Mouse (Mus musculus) right cerebral cortex, postnatal 25 days (tissue): ENCODE data around the gene E130208F15Rik.
A peak's percentile ranks its signal among the peaks of the same experiment; 100 is the strongest.

Experiments
- DNase-seq: peaks from one replicate; pipeline ENCODE4 v3.0.0; 2022

Gene E130208F15Rik

DNA sequence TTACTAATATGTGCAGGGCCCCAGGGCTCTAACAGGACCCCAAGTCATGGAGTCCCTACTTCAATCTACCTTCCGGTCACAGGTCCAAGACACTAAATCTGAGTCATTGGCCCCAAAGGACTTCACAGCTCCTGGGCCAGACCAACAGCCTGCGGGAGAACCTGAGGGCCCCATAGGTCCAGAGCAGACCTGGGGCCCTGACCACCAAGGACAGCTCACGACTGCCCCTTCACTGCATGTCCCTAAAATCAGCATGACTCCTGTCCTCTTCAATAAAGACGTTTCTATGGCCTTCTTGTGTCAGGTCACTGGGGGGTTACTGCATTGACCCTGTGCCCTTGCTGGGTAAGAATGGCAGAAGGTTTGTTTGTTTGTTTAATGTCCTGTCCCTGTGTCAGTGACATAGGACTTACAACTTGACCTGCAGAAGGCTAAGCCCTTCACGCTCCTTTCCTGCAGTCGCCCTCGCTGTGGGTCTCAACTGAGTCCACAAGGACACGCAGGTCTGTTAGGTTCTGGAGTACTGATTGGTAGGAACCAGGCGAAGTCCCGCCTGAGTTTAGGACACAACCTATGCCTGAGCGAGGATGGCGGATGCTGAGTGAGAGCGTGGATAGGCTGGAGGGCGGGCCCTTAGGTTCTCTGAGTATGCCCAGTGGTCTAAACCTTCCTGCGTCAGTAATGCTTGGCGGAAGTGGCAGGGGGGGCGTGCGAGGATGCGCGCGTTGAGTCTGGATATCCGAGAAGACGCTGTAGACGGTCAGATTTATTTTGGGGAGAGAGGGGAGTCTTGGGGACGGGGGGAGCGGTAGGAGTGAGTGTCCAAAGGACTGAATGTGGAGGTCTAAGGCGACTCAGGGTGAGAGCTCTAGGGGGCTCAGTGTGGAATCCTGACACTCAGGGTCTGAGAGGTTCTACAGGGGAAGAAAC is 13.2 kb upstream of the E130208F15Rik start, which contains the start of gene Alkbh6:
Alkbh6 (plus strand) TSS at position 642 of the 930 bp plus-strand sequence.
- DNase-seq = peak; percentile 94

GRCm38 (mm10) chr7:30309395-30310129 is 12.0 kb upstream of the E130208F15Rik start:
- no peak for DNase-seq

GRCm38 (mm10) chr7:30310136-30310535 is 11.4 kb upstream of the E130208F15Rik start:
- DNase-seq = no peak

DNA sequence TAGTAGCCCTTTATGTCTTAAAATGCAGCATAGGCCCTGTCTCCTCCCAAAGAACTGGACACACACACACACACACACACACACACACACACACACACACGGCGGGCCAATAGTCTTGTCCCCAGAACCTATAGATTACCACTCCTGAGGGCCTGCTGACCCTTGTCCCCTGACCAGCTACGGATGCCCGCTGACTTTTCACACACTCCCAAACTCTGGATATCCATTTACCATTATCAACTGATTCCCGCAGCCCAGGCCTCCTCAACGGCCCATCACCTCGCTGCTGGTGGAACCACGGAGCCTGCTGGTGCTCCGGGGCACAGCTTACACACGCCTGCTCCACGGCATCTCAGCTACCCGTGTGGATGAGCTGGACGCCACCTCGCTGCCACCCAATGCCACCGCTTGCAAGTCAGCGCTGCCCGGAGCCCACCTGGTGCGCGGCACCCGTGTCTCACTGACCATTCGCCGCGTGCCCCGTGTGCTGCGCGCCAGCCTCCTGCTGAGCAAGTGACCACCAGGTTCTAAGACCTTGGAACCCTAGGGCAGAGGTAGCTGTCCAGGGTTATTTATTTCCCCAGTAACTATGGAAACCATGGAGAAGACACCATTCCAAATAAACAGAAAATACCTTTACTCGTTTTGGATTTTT is 7.7 kb upstream of the E130208F15Rik start:
- no peak for DNase-seq

DNA sequence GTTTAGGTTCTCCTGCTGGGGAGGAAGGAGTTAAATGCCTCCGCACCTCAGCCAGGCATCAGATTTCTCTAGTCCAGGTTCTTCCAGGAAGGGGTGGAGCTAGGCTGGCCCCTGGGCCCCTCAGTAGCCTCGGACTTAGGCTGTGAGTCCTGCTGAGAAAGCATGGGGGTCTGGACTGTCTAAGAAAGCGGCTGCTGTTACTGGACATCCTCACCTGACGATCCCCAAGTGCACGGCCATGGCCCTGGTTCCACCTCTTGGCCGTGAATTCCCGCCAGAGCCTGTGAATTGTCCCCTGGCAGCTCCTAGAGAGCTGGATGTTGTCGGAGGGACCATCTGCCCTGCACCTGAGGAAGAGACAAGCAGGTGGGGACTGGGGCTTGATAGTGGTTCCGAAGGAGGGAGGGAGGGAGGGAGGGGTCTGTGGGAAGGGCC is 6.8 kb upstream of the E130208F15Rik start, which contains the start of gene Syne4:
Syne4 (plus strand) TSS at position 87 of the 435 bp plus-strand sequence.
- DNase-seq = no peak

- DNase-seq = no peak
Observed at GRCm38 (mm10) chr7:30315559-30316529, 5.7 kb upstream of the E130208F15Rik start.

GRCm38 (mm10) chr7:30318142-30318541 is 3.4 kb upstream of the E130208F15Rik start:
- no peak for DNase-seq

DNA sequence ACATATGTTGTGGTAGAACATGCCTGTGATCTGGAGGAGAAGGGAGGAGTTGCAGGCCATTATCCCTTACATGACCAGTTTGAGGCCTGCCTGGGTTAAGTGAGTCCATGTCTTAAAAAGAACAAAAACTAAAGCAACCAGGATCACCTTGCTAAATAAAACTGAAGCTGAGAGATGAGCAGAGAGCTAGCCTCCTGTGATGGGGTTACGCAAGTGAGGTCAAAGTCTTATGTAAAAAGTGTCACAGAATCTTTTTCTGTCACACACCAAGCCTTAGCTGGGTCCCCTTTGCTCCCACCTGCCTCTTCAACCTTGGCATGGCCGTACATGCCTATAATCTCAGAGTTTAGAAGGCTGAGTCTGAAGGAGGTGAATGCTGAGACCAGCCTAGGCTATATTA is 594 bp upstream of the E130208F15Rik start:
- DNase-seq = no peak

GRCm38 (mm10) chr7:30322285-30322667 is 736 bp downstream of the E130208F15Rik start:
- peak; percentile 96 for DNase-seq

GRCm38 (mm10) chr7:30322865-30323264 is 1.3 kb downstream of the E130208F15Rik start:
- DNase-seq = no peak

- no peak for DNase-seq
Observed at GRCm38 (mm10) chr7:30323795-30324194, 2.3 kb downstream of the E130208F15Rik start, which contains the start of gene Sdhaf1. Gene Sdhaf1 (minus strand): TSS chr7:30323895.

- DNase-seq = peak; percentile 71
Observed at GRCm38 (mm10) chr7:30324300-30324944, 2.9 kb downstream of the E130208F15Rik start.

GRCm38 (mm10) chr7:30325364-30325763 is 3.8 kb downstream of the E130208F15Rik start:
- no peak for DNase-seq

GRCm38 (mm10) chr7:30326427-30326826 is 4.9 kb downstream of the E130208F15Rik start:
- DNase-seq = no peak

DNA sequence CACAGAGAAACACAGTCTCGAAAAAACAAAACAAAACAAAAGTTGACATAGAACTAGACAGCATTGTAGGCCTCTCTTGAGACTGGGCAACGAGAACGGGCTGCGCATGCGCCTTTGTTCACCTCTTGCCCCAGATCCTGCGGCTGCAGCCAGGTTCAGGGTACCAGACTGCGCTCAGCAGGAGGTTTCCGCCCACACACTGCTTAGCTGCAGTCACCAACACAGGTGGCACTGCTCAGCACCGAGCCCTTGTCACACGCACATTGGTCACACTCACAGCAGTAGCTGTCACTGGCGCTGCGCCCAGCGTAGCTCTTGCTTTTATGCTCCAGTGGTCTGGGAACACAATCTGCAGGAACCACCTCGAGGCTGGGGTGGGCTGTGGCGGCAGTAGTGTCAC is 5.6 kb downstream of the E130208F15Rik start:
- DNase-seq = no peak

GRCm38 (mm10) chr7:30328379-30328778 is 6.8 kb downstream of the E130208F15Rik start:
- no peak for DNase-seq

- DNase-seq = peak; percentile 86
Observed at GRCm38 (mm10) chr7:30331887-30332286, 10.3 kb downstream of the E130208F15Rik start.

DNA sequence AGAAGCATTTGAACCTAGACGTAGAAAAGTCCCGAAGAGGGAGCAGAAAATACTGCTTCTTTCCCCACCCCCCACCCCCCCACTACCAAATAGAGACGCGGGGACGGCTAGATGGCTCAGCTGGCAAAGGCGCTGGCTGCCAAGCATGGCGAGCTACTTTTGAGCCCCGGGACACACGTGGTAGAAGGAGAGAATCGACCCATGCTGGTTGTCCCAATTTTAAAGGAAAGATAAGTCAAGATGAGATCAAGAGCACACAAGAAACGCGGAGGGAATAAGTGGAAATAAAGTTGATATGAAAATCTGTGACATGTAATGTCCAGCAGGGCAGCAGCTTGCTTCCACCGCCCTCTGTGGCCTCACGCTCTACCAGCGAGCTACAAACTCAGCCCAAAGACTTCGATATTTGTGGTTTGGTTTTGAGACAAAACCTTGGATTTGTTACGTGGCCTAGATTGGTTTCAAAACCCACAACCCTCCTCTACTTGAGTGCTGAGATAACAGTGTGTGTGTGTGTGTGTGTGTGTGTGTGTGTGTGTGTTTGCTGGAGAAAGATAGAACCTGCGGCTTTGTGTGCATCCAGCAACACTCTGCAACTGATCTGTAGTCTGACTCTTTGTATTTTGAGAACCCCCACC is 11.2 kb downstream of the E130208F15Rik start:
- no peak for DNase-seq

DNA sequence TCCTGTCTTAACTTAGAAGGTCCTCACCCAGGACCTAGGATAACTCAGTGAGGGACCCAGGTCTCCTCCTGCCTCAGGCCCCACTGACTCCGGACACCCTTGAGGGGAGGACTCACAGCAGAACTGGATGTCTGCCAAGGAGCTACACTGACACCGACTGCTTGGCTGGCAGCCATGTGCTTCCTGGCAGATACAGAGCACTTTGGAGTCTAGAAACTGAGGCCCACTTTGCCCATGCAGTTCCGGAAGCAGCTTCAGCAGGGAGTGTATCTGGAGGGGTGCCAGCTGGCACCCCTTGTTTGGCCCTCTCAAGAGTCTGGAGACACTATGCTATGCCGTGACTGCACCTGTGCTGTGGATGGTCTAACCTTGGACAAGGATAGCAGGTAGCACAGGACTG is 11.9 kb downstream of the E130208F15Rik start:
- peak; percentile 73 for DNase-seq

GRCm38 (mm10) chr7:30334563-30334962 is 13.0 kb downstream of the E130208F15Rik start:
- no peak for DNase-seq

GRCm38 (mm10) chr7:30335688-30336087 is 14.1 kb downstream of the E130208F15Rik start:
- DNase-seq = no peak
